Mouse (Mus musculus): ENCODE measurements around the gene Zscan2. TPM values are rescaled to one million over a fixed set of nuclear protein-coding genes. Genes with fewer than 3 reads are reported as not detected.

The Zscan2 gene
- total and polyA plus RNA-seq, 3 experiments = 0.82 to 3.7 (median 1.7) TPM

GRCm38 (mm10) chr7:80837736-80838135 lies 23.0 kb upstream of the Zscan2 start:
- Histone ChIP-seq H3K9ac (ENCODE audit: insufficient read depth, low read depth) (no peak overlapping the region), H3K4me2 (ENCODE audit: insufficient read depth, low read depth, poor library complexity, severe bottlenecking) (no peak overlapping the region), H3K9me3 (replicated peaks; ENCODE audit: low read length) (no peaks in the 10 kb centered on the region), H3K36me3 (replicated peaks in 1 of 2; ENCODE audit: control insufficient read depth in 1 of 2, insufficient read depth in 1 of 2, low read length in 1 of 2) (peaks cover 0 to 3% of the 10 kb centered on the region in 2 experiments), H3K4me1 (ENCODE audit: control insufficient read depth in 1 of 2, insufficient read depth in 2 of 2) (peaks cover 12 to 66% of the 10 kb centered on the region in 2 experiments), H3K4me3 (replicated peaks in 1 of 3; ENCODE audit: low read depth in 2 of 3, low read length in 2 of 3, poor library complexity in 1 of 3) (no peak overlapping the region), H3K27me3 (replicated peaks) (no peaks in the 10 kb centered on the region), H3K79me2 (replicated peaks; ENCODE audit: control insufficient read depth, extremely low read depth, insufficient read depth, poor library complexity, severe bottlenecking) (no peaks in the 10 kb centered on the region), H3K27ac (ENCODE audit: insufficient read depth, low read depth) (no peak overlapping the region)
- DNase-seq (ENCODE audit: extremely low read depth) = no peak
- dilution Hi-C loops (cut with MboI; ENCODE audit: extremely low pct_ligation_motif_present, extremely low pct_unique_long_range_greater_than_20kb, low sequenced_read_pairs) = no loop called here
- no peak for TF ChIP-seq IRF4 (IDR thresholded peaks at IDR 0.05; ENCODE audit: low read depth, low read length)
- TF ChIP-seq BHLHE40 (IDR thresholded peaks at IDR 0.05; ENCODE audit: low read depth, low read length) = no peak
- TF ChIP-seq CHD1 (IDR thresholded peaks at IDR 0.05; ENCODE audit: low read depth, low read length) = no peak
- TF ChIP-seq TBP (conservative IDR thresholded peaks at IDR 0.05; ENCODE audit: low read depth, low read length) = no peak
- no peak for TF ChIP-seq MAX (IDR thresholded peaks at IDR 0.05; ENCODE audit: low read length)
- TF ChIP-seq POLR2AphosphoS2 (IDR thresholded peaks at IDR 0.05; ENCODE audit: low read depth, low read length) = no peak
- no peak for TF ChIP-seq JUND (conservative IDR thresholded peaks at IDR 0.05; ENCODE audit: low read depth, low read length)
- no peak for TF ChIP-seq ELF1 (IDR thresholded peaks at IDR 0.05; ENCODE audit: low read depth, low read length)
- no peak for TF ChIP-seq CTCF (conservative IDR thresholded peaks at IDR 0.05 in 1 of 2, IDR thresholded peaks at IDR 0.05 in 1 of 2; ENCODE audit: low read depth in 2 of 2, low read length in 2 of 2)
- no peak for TF ChIP-seq GABPA (IDR thresholded peaks at IDR 0.05; ENCODE audit: insufficient replicate concordance, low read depth, low read length)
- TF ChIP-seq UBTF (IDR thresholded peaks at IDR 0.05; ENCODE audit: low read depth, low read length) = no peak
- no peak for TF ChIP-seq USF2 (conservative IDR thresholded peaks at IDR 0.05; ENCODE audit: low read depth, low read length)
- no peak for TF ChIP-seq ZMIZ1 (IDR thresholded peaks at IDR 0.05; ENCODE audit: low read depth, low read length)
- no peak for TF ChIP-seq KAT2A (IDR thresholded peaks at IDR 0.05; ENCODE audit: insufficient replicate concordance, low read length)
- no peak for TF ChIP-seq TCF12 (IDR thresholded peaks at IDR 0.05; ENCODE audit: low read depth, low read length)
- no peak for TF ChIP-seq MAFK (IDR thresholded peaks at IDR 0.05; ENCODE audit: insufficient replicate concordance, low read length)
- in situ Hi-C loops (cut with MboI; ENCODE audit: low pct_ligation_motif_present, low pct_unique_long_range_greater_than_20kb, low sequenced_read_pairs) = loop anchor here (25.0 kb wide), 1 partner anchor 450 kb away; the partner anchor contains the start of gene Fes

GRCm38 (mm10) chr7:80838247-80838646 lies 22.5 kb upstream of the Zscan2 start:
- no peaks in the 10 kb centered on the region for H3K27me3 ChIP-seq (replicated peaks)
- H3K27ac ChIP-seq (ENCODE audit: insufficient read depth, low read depth) = no peak overlapping the region
- peaks cover 12 to 66% of the 10 kb centered on the region in 2 experiments for H3K4me1 ChIP-seq (ENCODE audit: control insufficient read depth in 1 of 2, insufficient read depth in 2 of 2)
- H3K4me2 ChIP-seq (ENCODE audit: insufficient read depth, low read depth, poor library complexity, severe bottlenecking) = no peak overlapping the region
- no peak overlapping the region for H3K9ac ChIP-seq (ENCODE audit: insufficient read depth, low read depth)
- TF ChIP-seq MAFK (IDR thresholded peaks at IDR 0.05; ENCODE audit: insufficient replicate concordance, low read length) (no peak), RAD21 (IDR thresholded peaks at IDR 0.05; ENCODE audit: low read depth, low read length) (no peak), E2F4 (IDR thresholded peaks at IDR 0.05; ENCODE audit: insufficient replicate concordance, low read depth, low read length) (no peak), JUND (conservative IDR thresholded peaks at IDR 0.05; ENCODE audit: low read depth, low read length) (no peak), NELFE (IDR thresholded peaks at IDR 0.05; ENCODE audit: low read depth, low read length) (no peak), RCOR1 (conservative IDR thresholded peaks at IDR 0.05; ENCODE audit: low read depth, low read length) (no peak), ETS1 (conservative IDR thresholded peaks at IDR 0.05; ENCODE audit: low read depth, low read length) (no peak), ZNF384 (IDR thresholded peaks at IDR 0.05; ENCODE audit: low read depth, low read length) (no peak), CHD2 (IDR thresholded peaks at IDR 0.05; ENCODE audit: low read length) (no peak), TBP (conservative IDR thresholded peaks at IDR 0.05; ENCODE audit: low read depth, low read length) (no peak), ELF1 (IDR thresholded peaks at IDR 0.05; ENCODE audit: low read depth, low read length) (no peak), KAT2A (IDR thresholded peaks at IDR 0.05; ENCODE audit: insufficient replicate concordance, low read length) (no peak), MXI1 (IDR thresholded peaks at IDR 0.05; ENCODE audit: low read depth, low read length) (no peak), UBTF (IDR thresholded peaks at IDR 0.05; ENCODE audit: low read depth, low read length) (no peak)
- no peaks in the 10 kb centered on the region for H3K79me2 ChIP-seq (replicated peaks; ENCODE audit: control insufficient read depth, extremely low read depth, insufficient read depth, poor library complexity, severe bottlenecking)
- dilution Hi-C loops (cut with MboI; ENCODE audit: extremely low pct_ligation_motif_present, extremely low pct_unique_long_range_greater_than_20kb, low sequenced_read_pairs) (no loop called here), in situ Hi-C loops (cut with MboI; ENCODE audit: low pct_ligation_motif_present, low pct_unique_long_range_greater_than_20kb, low sequenced_read_pairs) (loop anchor here (25.0 kb wide), 1 partner anchor 451 kb away; the partner anchor contains the start of gene Fes)
- DNase-seq (ENCODE audit: extremely low read depth) = no peak
- peaks cover 0 to 3% of the 10 kb centered on the region in 2 experiments for H3K36me3 ChIP-seq (replicated peaks in 1 of 2; ENCODE audit: control insufficient read depth in 1 of 2, insufficient read depth in 1 of 2, low read length in 1 of 2)
- no peaks in the 10 kb centered on the region for H3K9me3 ChIP-seq (replicated peaks; ENCODE audit: low read length)
- H3K4me3 ChIP-seq (replicated peaks in 1 of 3; ENCODE audit: low read depth in 2 of 3, low read length in 2 of 3, poor library complexity in 1 of 3) = no peak overlapping the region

All from CH12.LX (cell line).